Mouse (Mus musculus) stomach, postnatal 0 days (tissue): ENCODE measurements around the gene Clasp2.

Experiments
- CTCF ChIP-seq: IDR thresholded peaks from 2 replicates; pipeline ENCODE4 v1.5.1; 2016; ENCODE audit warnings: antibody characterized with exemption, low read depth, mild to moderate bottlenecking, moderate library complexity
- EP300 ChIP-seq: optimal IDR thresholded peaks from 2 replicates; pipeline ENCODE3; 2016; ENCODE audit warnings: antibody characterized with exemption

- no peak for TF ChIP-seq CTCF
- no peak for TF ChIP-seq EP300
Observed at GRCm38 (mm10) chr9:113857929-113858440, 116.7 kb downstream of the Clasp2 start.
